Mouse (Mus musculus) ES-Bruce4 (cell line): ENCODE measurements around the gene Prkar1b. TPM values are rescaled to one million over a fixed set of nuclear protein-coding genes. Genes with fewer than 3 reads are reported as not detected.

Experiments
- H3K27ac ChIP-seq: 2 replicates; pipeline ENCODE4 v1.5.1; 2012; ENCODE audit warnings: low read length, inconsistent platforms; ENCODE audit not compliant: insufficient read depth
- H3K27me3 ChIP-seq: 2 replicates; pipeline ENCODE4 v1.6.1; 2012; ENCODE audit warnings: mild to moderate bottlenecking, low read length, inconsistent platforms; ENCODE audit not compliant: control insufficient read depth, poor library complexity, insufficient read depth, severe bottlenecking
- H3K36me3 ChIP-seq: 2 replicates; pipeline ENCODE4 v1.6.1; 2012; ENCODE audit warnings: inconsistent platforms, mild to moderate bottlenecking, low read length, moderate library complexity; ENCODE audit not compliant: control insufficient read depth, poor library complexity, insufficient read depth, severe bottlenecking
- H3K4me1 ChIP-seq: one replicate; pipeline ENCODE4 v1.8.1; 2011; ENCODE audit warnings: low read length; ENCODE audit not compliant: control insufficient read depth, insufficient read depth
- H3K4me3 ChIP-seq: 2 replicates; pipeline ENCODE4 v1.5.1; 2011; ENCODE audit warnings: low read depth, mild to moderate bottlenecking, low read length
- H3K9ac ChIP-seq: 2 replicates; pipeline ENCODE4 v1.6.1; 2012; ENCODE audit warnings: low read depth, mild to moderate bottlenecking, inconsistent platforms; ENCODE audit not compliant: poor library complexity, severe bottlenecking
- H3K9me3 ChIP-seq: replicated peaks from 2 replicates; pipeline ENCODE4 v1.6.1; 2012; ENCODE audit warnings: mild to moderate bottlenecking, low read length, inconsistent platforms; ENCODE audit not compliant: control insufficient read depth, poor library complexity, insufficient read depth, severe bottlenecking
- CTCF ChIP-seq: IDR thresholded peaks from one replicate; pipeline ENCODE4 v1.8.1; 2011; ENCODE audit warnings: low read depth, low read length
- EP300 ChIP-seq: IDR thresholded peaks from 2 replicates; pipeline ENCODE4 v1.6.1; 2011; ENCODE audit warnings: low read depth, low read length; ENCODE audit not compliant: insufficient read depth
- POLR2A ChIP-seq: IDR thresholded peaks from one replicate; pipeline ENCODE4 v1.8.1; 2011; ENCODE audit warnings: low read length; ENCODE audit not compliant: insufficient read depth
- polyA plus RNA-seq: library from polyadenylated mRNA; stranded (reverse); fragments of >200 nt; gene quantifications from 2 replicates; pipeline ENCODE4 v1.2.4, GENCODE M21; 2011; ENCODE audit warnings: low read depth; ENCODE audit not compliant: missing spikeins, insufficient read depth, insufficient read length

Gene Prkar1b
- polyA plus RNA-seq, 1 experiment, result 8.2 TPM

DNA sequence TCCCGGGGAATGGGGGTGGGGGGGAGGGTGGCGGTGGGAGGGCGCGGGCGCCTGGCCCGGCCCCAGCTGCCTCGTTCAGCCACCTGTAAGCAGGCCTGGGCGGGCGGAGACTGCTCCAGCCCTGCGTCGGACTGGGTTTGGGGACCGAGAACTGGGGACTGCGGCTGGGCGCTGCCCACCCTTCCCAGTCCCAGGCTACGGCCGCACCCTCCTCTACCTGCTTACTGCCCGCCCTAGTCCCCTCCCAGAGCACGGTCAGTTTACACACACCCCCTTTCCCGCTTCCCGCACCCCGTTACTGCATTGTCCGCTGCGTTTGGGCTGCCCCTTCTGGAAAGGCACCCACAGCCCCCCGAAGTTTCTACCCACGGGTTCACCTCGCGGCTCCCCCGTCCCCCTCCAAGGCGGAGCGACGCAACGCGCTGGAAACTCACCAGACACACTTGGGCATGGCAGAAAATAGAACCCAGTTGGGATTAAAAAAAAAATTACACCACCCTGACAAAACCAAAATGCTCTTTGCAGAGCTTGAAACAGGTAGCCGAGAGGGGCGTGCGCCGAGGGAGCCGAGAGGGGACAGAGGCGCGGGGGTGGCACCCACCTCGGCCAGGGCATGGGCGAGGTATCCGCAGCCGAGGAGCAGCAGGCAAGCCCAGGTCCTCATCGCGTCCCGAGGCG is 155.6 kb downstream of the Prkar1b start:
- Histone ChIP-seq H3K4me1 (peaks cover 11% of the 10 kb centered on the region), H3K4me3 (peak overlapping the region; percentile 67), H3K9ac (peak overlapping the region; percentile 89), H3K9me3 (no peaks in the 10 kb centered on the region), H3K27ac (no peak overlapping the region; the same call in 1 of the 2 replicates), H3K27me3 (no peaks in the 10 kb centered on the region), H3K36me3 (no peaks in the 10 kb centered on the region)
- TF ChIP-seq CTCF, result no peak
- no peak for TF ChIP-seq EP300
- TF ChIP-seq POLR2A, result no peak

DNA sequence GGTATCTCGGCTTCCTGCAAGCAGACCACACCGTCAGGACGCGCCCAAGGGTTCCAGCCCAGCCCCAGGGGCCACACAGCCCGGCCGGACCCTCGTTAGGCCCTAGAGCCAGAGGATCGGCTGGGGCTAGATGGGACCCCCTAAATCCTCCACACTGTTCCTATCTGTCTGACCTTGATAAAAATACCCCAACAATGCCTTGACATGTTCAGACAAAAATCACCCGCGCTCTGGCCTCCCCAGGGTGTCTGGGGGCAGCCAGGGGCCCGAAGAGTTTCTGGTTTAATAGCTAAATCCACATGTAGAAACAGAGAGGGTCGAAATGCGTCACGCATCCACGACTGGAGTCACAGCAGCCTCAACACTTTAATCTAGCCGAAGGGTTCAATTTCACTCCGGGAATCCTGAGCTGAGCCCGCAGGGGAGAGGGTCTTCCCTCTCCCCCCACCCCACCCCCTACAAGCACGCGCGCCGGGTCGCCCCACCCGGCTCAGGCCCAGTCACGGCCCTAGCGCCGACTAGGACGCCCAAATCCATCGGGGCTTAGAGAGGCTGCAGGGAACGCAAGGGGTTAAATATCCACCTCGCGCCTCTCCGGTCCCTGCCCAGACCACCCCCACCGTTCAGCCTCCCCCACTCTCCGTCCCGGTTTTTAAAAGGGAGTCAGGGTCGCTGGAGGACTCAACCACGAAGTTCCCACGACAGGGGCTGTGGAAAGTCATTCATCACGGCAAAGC is 156.3 kb downstream of the Prkar1b start:
- Histone ChIP-seq H3K27ac (no peak overlapping the region), H3K9ac (peak overlapping the region; percentile 89), H3K4me1 (peaks cover 11% of the 10 kb centered on the region), H3K4me3 (peak overlapping the region; percentile 67), H3K36me3 (no peaks in the 10 kb centered on the region), H3K27me3 (no peaks in the 10 kb centered on the region), H3K9me3 (no peaks in the 10 kb centered on the region)
- TF ChIP-seq EP300, result no peak
- TF ChIP-seq POLR2A, result no peak
- no peak for TF ChIP-seq CTCF

DNA sequence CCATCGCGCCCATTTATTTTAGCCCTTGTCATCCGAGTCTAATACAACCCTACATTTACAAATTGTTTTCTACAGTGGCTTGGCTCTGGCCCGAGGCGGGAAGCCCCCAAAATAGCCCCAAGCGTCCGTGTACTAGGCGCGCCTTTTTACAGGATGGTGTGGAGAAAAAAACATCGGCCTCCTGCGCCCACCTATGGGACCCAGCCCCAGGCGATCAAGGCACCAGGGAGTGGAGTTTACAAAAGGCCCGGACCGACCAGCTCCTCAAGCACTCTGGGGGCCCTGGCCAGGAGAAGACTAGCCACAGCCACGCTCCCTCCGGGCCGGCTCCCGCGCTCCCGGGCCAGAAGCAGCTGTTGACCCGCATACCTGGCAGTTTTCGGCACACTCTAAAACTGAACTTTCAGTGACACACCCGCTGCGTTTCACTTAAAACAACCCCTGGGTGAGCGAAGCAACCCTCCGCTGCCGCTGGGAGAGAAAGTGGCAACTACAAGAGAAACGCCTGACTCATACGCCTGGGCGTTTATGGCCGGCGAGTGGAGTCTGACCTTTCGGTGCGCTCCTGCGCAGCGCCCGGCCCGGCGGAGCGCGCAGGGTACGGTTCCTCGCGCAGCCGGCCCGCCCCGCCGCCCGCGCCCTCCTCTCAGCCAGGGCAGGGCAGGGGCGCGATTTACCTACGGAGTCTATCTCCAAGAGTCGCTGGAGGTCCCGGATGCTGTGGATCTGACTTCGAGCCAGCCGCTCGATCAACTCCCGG is 157.0 kb downstream of the Prkar1b start:
- H3K27ac ChIP-seq, result no peak overlapping the region
- peaks cover 2% of the 10 kb centered on the region; the same call in 1 of the 2 replicates for H3K36me3 ChIP-seq
- TF ChIP-seq POLR2A, result no peak
- no peak for TF ChIP-seq CTCF
- TF ChIP-seq EP300, result 0 out of 2 replicates have a peak, but pooled peaks have one; percentile 18
- H3K9ac ChIP-seq, result peak overlapping the region; percentile 89
- no peaks in the 10 kb centered on the region for H3K27me3 ChIP-seq
- H3K4me3 ChIP-seq, result peak overlapping the region; percentile 67
- H3K9me3 ChIP-seq, result no peaks in the 10 kb centered on the region
- peaks cover 11% of the 10 kb centered on the region for H3K4me1 ChIP-seq

DNA sequence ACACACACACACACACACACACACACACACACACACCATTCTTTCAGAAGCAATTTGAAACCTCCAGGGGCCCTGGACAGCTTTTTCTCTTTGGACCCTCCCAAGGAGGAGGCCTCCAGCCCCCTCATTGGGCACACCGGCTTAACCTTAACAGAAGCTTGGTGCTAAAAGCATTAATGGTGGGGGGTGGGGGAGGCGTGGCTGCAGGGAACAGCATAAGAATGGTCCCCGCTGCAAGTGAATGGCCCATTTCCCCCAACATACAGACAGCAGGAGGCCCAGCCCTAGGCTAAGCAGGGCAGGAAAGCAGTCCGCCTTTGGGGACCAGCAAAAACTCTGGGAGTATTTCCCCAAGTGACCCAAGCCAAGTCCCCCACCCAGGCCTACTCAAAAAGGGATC is 158.1 kb downstream of the Prkar1b start:
- H3K9ac ChIP-seq, result no peak overlapping the region
- H3K36me3 ChIP-seq, result peaks cover 10% of the 10 kb centered on the region
- H3K27ac ChIP-seq, result peak overlapping the region; percentile 35
- no peak overlapping the region for H3K4me3 ChIP-seq
- no peaks in the 10 kb centered on the region for H3K9me3 ChIP-seq
- no peaks in the 10 kb centered on the region for H3K27me3 ChIP-seq
- no peak for TF ChIP-seq CTCF
- peak; percentile 97 for TF ChIP-seq EP300
- H3K4me1 ChIP-seq, result peaks cover 9% of the 10 kb centered on the region

DNA sequence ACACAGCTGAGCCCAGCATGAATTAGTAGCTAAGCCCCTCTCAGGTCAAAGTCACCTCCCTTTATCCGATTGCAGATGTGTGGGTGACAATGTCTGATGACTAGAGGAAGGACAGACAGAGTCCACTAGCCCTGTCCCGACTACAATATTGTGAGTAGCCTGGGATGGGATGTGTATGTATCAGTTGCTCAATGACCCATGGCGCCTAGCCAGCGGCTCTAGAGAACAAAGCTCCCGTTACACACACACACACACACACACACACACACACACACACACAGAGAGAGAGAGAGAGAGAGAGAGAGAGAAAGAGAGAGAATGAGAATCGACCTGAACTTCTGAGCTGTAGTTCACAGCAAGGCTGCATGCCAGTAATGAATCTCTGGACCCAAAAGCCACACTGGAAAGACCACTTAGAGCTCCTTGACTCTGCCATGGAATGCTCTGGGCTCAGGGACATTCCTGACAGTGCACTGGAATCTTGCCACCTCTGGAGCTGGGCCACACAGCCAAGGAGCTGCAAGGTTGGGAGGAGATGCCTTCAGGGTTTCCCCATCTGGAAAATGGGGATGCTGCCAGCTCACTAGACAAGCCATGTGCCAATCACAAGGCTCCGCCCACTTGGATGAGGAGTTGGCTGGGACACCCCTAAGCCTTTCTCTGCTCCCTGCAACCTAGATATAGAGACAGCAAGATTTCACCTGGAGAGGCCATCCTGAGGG is 159.0 kb downstream of the Prkar1b start:
- Histone ChIP-seq H3K4me3 (no peak overlapping the region), H3K27me3 (no peaks in the 10 kb centered on the region), H3K4me1 (peaks cover 9% of the 10 kb centered on the region), H3K9me3 (no peaks in the 10 kb centered on the region), H3K36me3 (peaks cover 16% of the 10 kb centered on the region), H3K27ac (peak overlapping the region; percentile 24), H3K9ac (no peak overlapping the region)
- TF ChIP-seq EP300, result no peak
- TF ChIP-seq CTCF, result no peak
- TF ChIP-seq POLR2A, result no peak
